Mouse (Mus musculus): ENCODE measurements at regions not wholly inside any gene's neighbourhood (a gene's known extent, or its start where the extent isn't known, plus 50 kb on each side); places are given as distances from the start of the nearest gene placed in this dataset.

DNA sequence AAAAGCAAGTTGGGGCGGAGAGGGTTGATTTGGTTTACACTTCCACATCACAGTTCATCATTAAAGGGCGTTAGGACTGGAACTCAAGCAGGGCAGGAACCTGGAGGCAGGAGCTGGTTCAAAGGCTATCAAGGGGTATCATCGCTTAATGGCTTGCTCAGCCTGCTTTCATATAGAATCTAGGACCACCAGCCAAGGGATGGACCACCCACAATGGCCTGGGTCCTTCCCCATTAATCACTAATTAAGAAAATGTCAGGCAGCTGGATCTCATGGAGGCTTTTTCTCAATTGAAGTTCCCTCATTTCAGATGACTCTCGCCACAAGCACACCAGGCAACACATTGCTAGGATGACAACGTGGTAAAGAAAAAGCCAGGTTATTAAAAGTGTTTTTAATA lies 150.4 kb downstream of the Dad1 start:
- in situ Hi-C loops (cut with MboI, MseI) = no loop called here

DNA sequence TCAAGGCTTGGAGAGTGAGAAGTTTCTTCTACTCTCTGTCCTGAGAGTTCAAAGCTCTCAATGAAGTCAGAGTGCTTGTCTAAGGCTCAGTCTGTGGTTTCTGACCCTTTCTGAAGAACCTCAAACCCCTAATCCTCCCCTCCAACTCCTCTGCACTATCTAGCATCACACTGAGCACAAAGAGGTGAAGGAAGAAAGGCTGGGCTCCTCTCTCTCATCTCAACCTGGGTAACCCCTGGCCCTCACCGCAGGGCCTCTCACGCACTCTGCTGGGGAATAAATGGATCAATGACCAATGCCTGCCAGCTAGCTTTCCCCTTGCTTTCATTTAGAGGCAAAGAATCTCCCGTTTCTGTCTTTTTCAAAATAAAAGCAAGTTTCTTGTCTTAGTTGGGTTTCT lies 150.8 kb downstream of the Dad1 start:
- in situ Hi-C loops (cut with MboI, MseI) = no loop called here

DNA sequence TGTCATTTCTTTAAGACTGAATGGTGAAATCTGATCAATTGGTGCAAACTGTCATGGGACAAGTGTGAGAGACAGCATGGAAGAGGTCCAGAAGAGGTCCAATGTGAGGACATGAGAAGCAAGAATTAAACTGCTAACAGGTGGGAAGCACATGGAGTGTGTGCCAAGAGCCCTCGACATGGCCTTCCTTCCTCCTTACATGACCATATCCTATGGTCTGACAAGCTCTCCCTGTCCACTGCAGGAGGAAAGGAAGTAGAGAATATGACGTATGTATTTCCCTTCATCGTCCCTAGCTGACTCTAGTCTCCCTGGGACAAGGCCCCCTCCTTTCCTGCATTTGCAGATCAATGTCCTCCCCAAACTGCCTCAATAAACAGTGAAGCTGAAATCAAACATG lies 152.1 kb downstream of the Dad1 start:
- in situ Hi-C loops (cut with MboI, MseI) = no loop called here

DNA sequence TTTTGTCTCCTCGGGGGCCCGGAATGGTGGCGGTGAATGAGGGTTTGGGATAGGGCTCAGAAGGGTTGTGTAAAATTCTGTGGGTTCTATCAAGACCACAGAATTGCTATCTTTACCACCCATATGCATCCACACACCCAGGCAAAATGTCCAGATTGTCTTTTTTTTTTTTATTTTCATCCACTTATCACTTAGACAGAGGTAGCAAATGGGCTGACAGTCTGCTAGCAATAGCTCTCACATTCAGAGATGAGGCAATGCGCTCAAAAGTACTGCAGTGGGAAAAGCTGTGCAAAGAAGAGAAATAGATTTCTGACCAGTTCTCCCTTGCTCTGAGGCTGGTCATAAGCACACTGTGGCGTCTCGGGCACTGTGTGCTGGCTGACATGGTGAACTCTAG lies 154.5 kb downstream of the Dad1 start:
- in situ Hi-C loops (cut with MboI, MseI) = no loop called here

DNA sequence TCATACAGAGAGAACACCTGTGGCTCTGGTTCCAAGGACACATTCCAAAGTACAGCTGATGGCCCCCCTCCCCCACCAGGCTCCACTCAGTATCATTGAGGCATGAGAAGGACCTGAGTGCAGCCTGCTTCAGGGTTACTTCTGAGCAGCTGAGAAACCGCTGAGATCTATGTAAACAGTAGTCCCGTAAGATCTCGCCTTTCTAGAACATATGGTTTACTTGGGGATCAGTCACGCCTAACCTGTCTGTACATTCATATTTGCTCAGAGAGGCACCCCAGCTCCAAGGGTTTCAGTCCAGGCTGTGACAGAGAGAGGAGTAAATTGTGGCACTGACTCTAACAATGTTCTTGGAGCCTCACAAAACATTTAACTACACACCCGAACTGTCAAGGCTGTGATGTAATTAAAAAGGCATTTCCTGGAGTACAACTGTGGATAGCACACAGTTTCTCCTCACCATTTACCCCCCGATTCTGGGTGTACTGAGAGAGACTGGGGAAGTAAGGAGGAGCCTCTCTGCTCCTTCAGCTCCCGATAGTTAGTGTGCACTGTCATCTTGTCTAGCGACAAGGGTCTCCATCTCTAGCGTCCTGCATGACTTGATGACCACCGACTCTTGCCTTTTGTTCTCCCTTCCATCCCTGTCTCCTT lies 155.7 kb downstream of the Dad1 start:
- in situ Hi-C loops (cut with MboI, MseI) = no loop called here

DNA sequence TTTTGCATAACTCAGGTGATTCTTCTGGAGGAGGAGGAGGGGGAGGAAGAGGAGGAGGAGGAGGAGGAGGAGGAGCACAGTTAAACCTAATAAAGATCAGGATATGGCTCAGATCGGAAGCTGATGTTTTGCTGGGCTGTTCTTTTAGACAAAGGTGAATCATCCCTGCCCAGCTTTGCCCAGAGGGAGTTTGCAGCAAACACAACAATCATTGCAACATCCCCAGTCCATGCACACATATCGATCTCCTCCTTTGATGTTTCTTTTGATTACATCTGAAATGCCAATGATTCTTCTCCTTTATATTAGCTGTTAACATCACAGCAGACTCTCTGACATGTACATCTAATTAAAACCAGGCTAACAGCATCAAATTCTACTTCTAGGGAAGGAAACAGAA lies 156.9 kb downstream of the Dad1 start:
- in situ Hi-C loops (cut with MboI, MseI) = no loop called here

DNA sequence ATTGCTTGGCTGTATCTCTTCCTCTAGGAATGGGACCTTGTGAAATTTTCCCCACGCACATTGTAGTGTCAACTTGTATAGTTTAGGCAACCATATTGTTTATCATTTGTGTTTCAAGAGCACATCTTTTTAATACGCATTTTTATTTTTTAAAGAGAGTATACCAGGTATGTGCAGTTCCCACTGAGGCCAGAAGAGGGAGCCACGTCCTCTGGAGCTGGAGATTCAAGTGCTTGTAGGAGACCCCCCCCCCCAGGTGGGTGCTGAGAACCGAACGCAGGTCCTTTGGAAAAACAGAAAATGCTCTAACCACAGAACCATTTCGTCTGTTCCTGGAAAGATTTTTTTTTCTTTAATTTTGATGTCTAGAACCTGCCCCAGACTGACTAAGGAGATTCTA lies 161.5 kb downstream of the Dad1 start:
- in situ Hi-C loops (cut with MboI, MseI) = no loop called here

DNA sequence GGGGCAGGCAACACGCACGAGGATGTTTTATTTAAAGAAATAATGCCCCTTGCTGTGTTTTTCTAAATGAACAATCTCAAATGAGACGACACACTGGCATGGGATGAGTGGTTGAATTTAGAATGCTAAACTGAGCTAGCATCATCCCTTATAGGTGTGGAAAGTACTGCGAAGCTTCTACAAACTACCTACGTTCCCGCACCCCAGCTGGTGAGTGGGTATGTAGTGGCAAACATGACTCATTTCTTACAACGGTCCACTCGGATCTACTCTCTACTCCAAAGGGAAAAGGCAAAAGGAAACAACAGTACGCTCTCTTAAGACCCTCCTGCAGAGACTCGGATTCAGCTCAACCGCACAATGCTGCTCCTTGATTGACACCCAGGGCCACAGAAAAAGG lies 167.2 kb downstream of the Dad1 start:
- in situ Hi-C loops (cut with MboI, MseI) = no loop called here

DNA sequence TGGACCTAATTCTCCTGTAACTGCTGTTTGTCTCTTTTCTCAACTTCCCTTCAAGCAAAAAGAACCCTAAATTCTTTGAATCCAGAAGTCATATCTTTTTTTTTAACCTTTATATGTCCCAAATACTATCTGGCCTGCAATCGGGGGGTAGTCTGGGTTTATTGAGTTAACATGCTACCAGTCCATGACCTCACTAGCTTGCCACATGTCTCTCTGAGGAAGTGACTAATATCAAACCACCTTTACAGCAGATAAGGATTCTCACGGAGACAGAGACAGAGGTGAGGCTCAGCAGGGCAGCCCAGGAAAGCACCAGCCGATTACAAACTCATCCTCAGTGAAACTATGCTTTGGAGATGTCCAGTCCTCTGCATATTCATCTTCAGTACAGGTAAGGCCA lies 179.2 kb downstream of the Dad1 start:
- in situ Hi-C loops (cut with MboI, MseI) = no loop called here

DNA sequence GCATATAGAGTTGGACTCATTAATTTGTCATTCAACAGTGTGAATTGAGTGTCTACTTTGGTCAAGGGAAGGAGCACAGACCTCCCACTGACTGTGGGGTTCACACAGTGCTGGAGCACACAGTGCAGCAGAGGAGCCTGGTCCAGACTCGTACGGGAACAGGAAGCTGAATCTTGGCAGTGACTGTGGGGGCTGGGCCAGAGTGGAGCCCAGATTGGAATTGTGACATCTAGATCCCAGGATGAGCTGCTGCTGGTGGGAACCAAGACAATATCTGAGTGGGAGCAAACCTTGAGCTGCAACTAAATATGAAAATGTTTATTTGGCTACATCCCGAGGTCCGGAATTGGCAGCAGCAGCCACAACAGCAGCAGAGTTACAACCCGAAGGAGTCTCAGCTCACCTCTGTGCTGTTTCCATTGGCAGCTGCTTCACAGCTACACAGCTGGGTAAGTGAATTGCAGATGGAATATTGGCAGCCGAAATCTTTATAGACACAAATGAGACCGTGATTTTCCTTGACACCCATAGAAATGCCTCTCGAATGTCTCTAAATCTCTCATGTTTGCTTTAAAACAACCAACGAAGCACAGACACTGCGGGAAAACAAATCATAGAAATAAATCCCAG lies 181.5 kb downstream of the Dad1 start:
- in situ Hi-C loops (cut with MboI, MseI) = no loop called here

DNA sequence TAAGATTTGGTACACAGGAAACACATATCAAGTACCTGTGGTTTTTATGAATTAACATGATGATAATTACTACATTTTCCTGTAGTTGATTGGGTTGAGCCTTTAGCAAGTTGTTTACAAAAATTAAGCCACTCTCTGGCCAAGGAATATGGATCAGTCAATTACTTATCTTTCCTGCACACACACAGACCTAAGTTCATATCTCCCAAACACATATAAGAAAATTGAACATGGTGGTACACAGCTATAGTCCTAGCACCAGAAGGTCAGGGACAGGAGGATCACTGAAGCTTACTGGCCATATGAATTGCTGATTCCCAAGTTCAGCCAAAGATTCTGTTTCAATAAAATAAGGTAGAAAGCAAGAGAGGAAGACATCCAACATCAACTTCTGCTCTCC lies 183.7 kb downstream of the Dad1 start:
- in situ Hi-C loops (cut with MboI, MseI) = no loop called here

DNA sequence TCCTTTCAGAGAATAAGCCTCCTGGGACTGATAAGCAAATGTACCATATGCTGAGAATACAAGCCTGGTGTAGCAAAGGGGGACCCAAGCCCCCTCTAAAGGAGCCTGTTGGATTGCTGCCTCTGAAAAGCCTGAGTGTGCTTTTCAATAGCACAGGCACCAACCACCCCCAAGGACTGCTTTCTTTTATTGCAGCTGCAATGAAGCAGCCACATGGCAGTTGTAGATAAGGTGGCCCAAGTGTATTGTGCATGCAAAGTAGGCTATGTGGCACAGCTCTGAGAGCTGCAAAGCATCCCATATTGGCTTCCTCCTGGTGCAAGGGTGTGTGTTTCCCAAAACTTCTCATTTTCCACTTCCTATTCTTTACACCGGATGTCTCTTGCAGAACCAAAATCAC lies 185.2 kb downstream of the Dad1 start:
- in situ Hi-C loops (cut with MboI, MseI) = loop anchor here in 1 of 2 experiments (10.0 kb wide), 1 partner anchor 184 kb away; no protein-coding TSS in a partner anchor

DNA sequence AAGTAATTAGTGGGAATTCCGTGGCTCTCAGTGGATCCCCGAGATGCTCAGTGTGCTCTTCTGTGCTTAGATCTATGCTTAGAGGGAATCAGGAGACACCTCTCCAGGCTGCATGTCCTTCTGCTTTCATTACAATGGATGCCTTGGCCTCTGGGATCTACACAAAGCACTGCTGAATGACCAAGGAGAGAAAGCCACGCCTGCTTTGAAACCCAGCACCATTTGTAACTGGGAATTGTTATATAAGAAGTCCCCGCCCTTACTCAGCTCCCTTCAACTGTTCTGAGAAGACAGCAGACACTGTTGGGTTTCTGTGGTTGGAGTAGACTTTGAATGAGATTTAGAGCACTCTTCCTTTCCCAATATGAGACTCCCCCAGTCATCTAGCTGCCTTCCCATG lies 188.4 kb downstream of the Dad1 start:
- in situ Hi-C loops (cut with MboI, MseI) = loop anchor here in 1 of 2 experiments (10.0 kb wide), 1 partner anchor 181 kb away; no protein-coding TSS in a partner anchor

DNA sequence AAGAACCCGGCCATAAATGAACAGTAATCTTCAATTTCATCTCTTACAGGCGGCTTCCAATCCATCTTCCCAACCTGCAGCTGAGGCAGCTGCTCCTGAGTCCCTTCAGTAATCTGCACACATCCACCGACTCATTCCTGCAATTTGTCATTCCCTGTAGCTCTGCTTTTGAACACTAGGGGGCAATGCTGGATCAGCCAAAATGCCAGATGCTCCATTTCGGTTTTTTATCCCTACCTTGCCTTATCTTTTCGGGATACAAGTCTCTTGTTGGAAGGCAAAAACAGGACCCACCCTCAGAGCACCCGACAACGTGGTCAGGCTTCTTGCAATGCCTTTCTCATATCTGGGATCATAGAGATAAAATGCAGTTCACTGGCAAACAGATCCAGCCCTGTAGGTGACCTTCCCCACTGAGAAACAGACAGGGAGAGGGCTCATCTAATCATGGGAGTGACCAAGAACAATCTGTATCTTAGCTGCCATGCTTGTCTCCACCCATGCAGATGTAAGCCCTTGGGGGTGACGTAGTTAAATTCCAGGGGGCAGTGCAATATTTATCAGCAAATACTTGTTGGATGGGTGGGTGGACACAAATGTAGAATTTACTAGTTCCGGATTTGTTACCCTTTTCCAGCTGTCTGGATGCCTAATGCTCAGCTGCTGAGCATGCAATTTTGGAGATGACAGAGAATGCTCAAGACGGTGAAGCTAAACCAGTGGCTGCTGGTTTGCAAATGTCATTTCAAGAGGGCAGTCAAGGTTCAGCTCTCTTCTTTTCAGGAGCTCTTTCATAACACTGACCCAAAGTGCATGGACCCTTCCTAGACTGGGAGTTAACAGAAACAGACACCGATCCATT lies 189.1 kb downstream of the Dad1 start:
- in situ Hi-C loops (cut with MboI, MseI) = loop anchor here in 1 of 2 experiments (10.0 kb wide), 1 partner anchor 180 kb away; no protein-coding TSS in a partner anchor

DNA sequence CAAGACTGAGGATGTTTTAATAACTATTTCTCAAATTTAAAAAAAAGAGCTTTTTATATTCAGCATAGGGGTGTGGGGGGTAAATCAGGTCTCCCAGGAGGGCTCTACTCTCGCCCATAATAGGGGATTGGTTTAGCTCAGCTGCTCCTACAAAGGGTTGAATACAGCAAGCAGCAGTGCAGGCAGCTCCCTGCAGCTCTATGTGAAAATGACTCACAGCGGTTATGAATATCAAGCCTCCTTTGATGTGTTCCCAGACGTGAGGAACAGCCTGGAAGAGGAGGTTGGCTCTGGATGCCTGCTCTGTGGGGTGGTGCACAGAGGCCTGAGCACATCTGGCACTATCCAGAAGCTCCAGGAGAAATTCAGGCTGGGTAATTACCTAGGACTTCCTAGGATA lies 192.3 kb downstream of the Dad1 start:
- in situ Hi-C loops (cut with MboI, MseI) = loop anchor here in 1 of 2 experiments (10.0 kb wide), 1 partner anchor 177 kb away; no protein-coding TSS in a partner anchor

DNA sequence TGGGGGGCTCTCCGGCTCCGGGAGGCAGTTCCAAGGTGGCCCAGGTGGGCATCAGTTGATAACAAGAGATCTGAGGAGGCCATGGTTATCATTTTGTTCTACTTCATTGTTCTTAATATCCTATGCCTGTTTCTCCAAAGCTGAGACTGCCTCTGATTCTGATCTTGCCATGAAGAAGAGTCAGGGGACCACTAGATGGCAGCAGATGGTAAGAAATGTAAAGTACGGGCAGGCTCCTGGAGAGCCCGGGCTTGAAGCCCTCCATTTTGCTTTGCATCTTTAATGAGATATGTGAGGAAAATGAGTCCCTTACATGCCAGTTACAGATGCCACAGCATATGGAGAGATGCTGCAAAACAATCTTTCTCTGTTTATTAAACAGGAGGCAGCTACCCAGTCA lies 194.1 kb downstream of the Dad1 start:
- in situ Hi-C loops (cut with MboI, MseI) = loop anchor here in 1 of 2 experiments (5.0 to 10.0 kb wide), 3 partner anchors 52 to 175 kb away; no protein-coding TSS in a partner anchor

DNA sequence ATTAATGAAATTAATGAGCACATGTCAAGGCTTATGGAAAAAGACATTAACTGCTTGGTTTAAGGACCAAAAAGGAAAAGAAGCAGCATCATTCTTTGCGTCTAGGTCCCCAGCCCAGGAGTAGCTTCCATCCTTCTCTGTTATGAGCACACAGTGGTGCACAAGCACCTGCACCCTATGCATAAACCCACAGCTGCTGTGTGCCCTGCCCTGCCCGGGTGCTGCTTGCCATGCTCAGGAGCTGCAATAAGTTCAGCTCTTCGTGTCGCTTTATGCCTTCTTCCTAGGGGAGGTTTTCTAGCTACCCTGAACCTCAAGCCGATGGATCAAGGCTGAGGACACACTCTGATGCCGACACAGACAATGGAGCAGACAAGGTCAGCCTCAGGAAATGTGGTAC lies 194.8 kb downstream of the Dad1 start:
- in situ Hi-C loops (cut with MboI, MseI) = loop anchor here in 1 of 2 experiments (5.0 kb wide), 2 partner anchors 52 to 98 kb away; no protein-coding TSS in a partner anchor

DNA sequence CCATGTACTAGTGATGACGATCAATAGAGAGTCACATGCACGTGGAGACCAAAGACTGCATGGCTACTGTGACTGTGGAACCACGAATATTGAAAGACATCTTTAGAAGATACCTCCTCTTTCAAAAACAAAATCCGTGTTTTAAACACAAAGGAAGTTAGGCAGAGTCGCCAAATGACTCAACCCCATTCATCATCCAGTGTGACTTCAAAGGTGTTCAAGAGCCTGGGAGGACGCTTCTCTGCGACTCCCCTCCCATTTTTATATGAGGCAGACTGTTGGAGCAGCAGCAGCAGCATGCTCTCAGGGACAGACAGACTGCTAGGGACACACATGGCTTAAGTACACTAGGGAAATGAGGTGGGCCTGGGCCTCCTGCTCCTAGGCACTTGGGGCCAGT lies 197.2 kb downstream of the Dad1 start:
- in situ Hi-C loops (cut with MboI, MseI) = loop anchor here in 1 of 2 experiments (5.0 kb wide), 2 partner anchors 49 to 101 kb away; no protein-coding TSS in a partner anchor

DNA sequence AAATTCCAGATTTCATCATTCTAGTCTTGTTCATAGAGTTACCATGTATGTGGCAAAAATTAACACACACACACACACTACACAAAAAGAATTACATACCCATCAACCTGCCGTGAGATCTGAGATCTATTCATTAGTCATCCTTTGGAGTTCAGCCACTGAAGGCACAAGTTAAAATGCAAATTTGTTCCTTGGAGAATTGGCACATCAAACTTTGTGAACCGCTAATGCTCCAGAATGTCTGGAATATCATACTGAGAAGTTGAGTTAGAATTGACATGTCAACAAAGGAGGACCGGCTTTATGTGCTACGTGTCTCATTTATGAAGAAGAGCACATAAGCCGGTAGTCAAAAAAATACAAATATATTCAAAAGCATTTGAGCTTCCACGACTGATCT lies 198.5 kb downstream of the Dad1 start:
- in situ Hi-C loops (cut with MboI, MseI) = loop anchor here in 1 of 2 experiments (5.0 kb wide), 2 partner anchors 48 to 102 kb away; no protein-coding TSS in a partner anchor

DNA sequence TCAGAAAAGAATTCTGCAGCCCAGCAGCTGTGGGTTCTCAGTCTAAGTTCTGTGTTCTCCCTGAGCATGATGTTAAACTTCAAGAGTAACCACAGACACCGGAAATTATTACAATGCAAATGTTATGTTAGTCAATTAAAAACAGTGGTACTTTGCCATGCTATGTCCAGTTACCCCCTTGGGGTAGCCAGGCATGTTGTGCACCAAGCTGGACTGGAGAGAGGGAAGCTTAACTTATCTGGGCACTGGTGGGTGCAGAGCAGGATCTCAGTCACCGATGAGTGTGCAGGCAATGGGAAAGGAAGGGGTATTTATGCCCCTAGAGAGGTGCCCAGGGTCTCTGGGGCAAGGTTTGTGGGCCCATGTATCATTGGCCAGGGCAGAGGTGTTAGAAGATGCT lies 211.6 kb downstream of the Dad1 start:
- in situ Hi-C loops (cut with MboI, MseI) = no loop called here

DNA sequence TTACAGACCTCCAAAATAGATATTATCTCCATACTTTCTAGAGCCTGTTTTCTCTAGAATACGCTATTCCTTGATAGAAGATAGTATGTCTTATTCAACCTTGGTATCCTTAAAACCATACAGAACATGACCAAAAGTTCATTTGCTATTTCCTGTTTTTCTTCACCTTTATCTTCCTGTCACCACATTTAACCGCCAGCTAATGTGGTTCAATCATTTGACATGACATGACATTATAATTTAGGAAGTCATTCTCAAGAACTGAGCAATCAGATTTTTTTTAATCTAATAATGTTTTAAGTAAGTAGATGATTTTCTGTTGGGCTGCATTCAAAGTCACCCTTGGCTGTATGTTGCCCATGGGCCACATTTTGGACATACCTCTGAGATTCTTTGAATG lies 213.3 kb downstream of the Dad1 start:
- in situ Hi-C loops (cut with MboI, MseI) = no loop called here

DNA sequence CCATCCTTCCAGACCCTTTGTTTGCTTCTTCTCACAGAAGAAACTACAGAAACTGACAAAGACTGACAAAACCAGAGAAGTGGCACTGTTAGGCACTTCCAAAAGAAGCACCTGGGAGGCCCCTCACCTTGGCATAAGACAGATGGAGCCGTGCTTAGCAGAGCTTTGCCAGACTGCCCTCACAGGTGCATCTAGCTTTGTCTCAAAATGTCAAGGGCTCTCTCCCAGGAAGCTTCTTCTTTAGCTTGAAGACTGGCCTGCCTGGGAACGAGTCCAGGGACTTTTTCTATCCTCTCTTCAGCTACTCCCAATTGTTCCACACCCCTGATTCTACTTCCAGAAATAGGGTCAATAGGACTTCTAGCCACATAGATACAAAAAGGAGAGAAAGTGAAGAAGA lies 219.4 kb downstream of the Dad1 start:
- in situ Hi-C loops (cut with MboI, MseI) = no loop called here
